Mouse (Mus musculus): ENCODE results near the gene Cabcoco1. TPM values are rescaled to one million over a fixed set of nuclear protein-coding genes. Genes with fewer than 3 reads are reported as not detected.

Cabcoco1 gene
- 0.51 TPM in 1 of 2 replicates, not detected in the other for polyA plus RNA-seq (2011; ENCODE audit: insufficient read length, low read depth, missing spikeins)

DNA sequence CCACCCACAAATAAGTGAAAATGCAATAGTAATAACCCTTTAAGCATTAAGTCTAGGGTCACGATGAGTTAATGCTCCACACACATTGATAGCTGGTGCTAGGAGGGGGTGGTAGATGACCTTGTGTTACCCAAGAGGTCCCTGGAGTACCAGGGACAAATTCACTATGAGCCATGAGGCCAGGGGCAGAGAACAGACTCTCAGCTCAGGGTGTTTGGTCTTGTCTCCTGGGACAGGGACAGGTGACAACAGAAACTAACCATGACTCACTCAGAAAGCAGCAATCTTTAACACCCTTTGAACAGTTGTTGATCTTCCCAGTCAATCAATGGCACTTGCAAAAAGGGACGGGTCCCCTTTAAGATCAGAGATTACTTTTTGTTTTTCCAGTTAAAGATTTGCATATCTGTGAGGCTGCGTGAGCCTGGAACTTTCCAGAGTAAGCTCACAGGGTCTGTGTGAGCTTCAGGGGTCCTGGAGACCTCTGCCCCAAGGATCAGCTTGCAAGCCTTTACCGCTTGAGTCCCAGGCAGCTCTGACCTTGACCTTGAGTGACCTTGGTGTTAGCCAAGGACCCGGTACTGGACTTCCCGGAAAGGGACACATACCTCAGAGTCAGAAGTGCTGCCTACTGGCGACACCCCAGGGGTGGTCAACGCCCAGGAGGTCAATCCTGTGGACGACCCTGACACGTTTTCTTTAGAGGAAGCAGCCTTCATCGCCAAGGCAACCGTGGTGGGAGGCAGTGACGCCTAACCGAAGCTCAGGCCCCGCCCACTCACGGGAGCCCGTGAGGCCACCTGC, at the start of gene Cabcoco1:
TSS of gene Cabcoco1 (minus strand) at position 758 of the 804 bp plus-strand sequence.
- no peak within 1 kb of the TSS for H3K4me3 ChIP-seq (ENCODE audit: insufficient read depth, low read length)

DNA sequence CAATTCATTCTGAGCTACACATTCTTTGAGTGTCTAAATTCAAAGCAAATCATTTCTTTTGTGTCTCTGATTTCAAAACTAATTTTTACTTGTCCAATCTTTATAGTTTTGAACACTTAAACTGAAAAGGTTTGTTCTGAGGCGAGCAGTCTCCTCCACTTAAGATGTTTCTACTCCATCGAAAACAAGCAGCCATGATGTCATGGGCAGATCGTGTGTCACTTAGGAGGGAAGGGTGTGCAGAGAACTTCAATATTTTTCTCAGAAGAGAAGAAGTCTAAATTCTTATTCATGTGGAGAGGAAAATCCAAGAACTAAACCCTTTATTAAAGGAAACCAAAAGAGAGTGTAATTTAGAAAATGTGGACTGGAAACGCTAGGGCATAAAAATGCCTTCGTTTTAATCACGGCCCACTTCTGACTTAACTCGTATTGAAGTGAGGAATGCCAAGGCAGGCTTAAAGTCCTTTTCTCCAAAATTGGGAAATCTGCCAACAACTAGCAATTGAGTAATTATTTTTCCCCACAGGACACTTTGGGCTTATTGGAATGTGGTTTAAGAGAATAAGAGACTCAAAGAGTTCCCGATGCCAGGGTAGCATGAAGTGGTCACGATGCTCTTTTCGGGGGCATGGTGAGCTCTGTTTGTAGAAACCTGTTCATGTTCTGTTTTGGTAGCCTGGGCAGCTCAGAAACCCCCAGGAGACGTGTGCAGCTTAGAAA, 48.0 kb upstream of the Cabcoco1 start:
- Histone ChIP-seq H3K4me1 (ENCODE audit: control insufficient read depth, insufficient read depth, low read length) (0 out of 2 replicates have a peak, but pooled peaks cover 5% of the 10 kb centered on the region), H3K27ac (ENCODE audit: insufficient read depth, low read length) (no peak overlapping the region), H3K4me3 (ENCODE audit: insufficient read depth, low read length) (no peak overlapping the region)
- TF ChIP-seq POLR2A (IDR thresholded peaks at IDR 0.05; ENCODE audit: low read depth, low read length), result no peak
- no peak for TF ChIP-seq CTCF (IDR thresholded peaks at IDR 0.05; ENCODE audit: borderline replicate concordance, insufficient read depth, low read length)

More for the DNA sequence above, at the start of gene Cabcoco1:
- Histone ChIP-seq H3K27ac (ENCODE audit: insufficient read depth, low read length) (peak within 1 kb of the TSS; percentile 31), H3K4me1 (ENCODE audit: control insufficient read depth, insufficient read depth, low read length) (peaks cover 13% of the 10 kb centered on the region)
- TF ChIP-seq CTCF (IDR thresholded peaks at IDR 0.05; ENCODE audit: borderline replicate concordance, insufficient read depth, low read length), result no peak

DNA sequence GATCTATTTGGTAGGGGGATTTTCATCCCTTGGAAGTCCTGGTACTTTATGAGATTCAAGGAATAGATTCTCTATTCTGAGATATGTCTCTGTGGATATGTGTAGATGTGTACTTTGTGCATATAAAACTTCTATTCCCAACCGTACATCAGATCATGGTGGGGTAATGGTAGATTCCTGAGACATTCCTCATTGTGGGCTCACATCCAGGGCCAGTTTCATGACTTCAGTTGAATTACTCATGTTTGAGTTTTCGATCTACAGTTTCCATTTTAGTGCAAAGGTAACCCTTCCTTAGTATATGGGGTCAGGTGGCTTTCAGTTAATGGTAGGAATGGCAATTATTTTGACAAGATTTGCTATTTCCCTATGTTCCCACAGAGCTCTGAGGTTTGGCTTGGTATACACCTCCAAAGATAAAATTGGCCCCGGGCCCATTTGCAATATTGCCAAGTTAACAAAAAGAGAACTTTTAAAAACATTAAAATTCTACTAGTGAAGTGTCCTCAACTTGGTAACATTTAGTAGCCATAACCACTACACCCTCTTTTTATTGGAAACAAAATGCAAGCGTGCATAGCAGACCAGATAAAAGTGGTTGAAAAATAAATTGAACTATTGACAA, 45.8 kb upstream of the Cabcoco1 start:
- TF ChIP-seq POLR2A (IDR thresholded peaks at IDR 0.05; ENCODE audit: low read depth, low read length), result no peak
- TF ChIP-seq CTCF (IDR thresholded peaks at IDR 0.05; ENCODE audit: borderline replicate concordance, insufficient read depth, low read length), result no peak
- H3K4me1 ChIP-seq (ENCODE audit: control insufficient read depth, insufficient read depth, low read length), result 0 out of 2 replicates have a peak, but pooled peaks cover 5% of the 10 kb centered on the region
- H3K4me3 ChIP-seq (ENCODE audit: insufficient read depth, low read length), result no peak overlapping the region
- H3K27ac ChIP-seq (ENCODE audit: insufficient read depth, low read length), result no peak overlapping the region

- H3K4me1 ChIP-seq (ENCODE audit: control insufficient read depth, insufficient read depth, low read length), result no peaks in the 10 kb centered on the region
- no peak overlapping the region for H3K27ac ChIP-seq (ENCODE audit: insufficient read depth, low read length)
- no peak overlapping the region for H3K4me3 ChIP-seq (ENCODE audit: insufficient read depth, low read length)
- TF ChIP-seq POLR2A (IDR thresholded peaks at IDR 0.05; ENCODE audit: low read depth, low read length), result no peak
- TF ChIP-seq CTCF (IDR thresholded peaks at IDR 0.05; ENCODE audit: borderline replicate concordance, insufficient read depth, low read length), result no peak
Measured at GRCm38 (mm10) chr10:68577321-68577720, 35.6 kb upstream of the Cabcoco1 start.

DNA sequence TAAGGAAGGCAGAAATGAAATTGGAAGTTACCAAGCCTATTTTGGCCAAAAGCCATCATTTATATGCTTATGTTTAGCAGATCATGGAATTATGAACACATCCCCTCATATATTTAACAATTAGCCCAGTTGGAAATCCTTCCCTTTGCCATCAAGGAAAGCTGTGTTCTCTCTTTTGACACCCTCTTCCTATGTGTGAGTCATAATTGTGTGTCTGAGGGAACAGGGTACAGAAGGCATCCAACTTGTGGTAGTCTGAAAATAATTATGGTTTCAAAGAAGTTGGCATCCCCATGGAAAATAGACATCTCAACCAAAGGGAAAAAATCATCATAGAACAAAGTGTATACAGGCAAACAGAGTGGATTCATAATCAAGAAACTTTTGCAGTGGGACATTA, 26.5 kb upstream of the Cabcoco1 start:
- no peaks in the 10 kb centered on the region for H3K4me1 ChIP-seq (ENCODE audit: control insufficient read depth, insufficient read depth, low read length)
- TF ChIP-seq CTCF (IDR thresholded peaks at IDR 0.05; ENCODE audit: borderline replicate concordance, insufficient read depth, low read length), result no peak
- no peak for TF ChIP-seq POLR2A (IDR thresholded peaks at IDR 0.05; ENCODE audit: low read depth, low read length)
- no peak overlapping the region for H3K27ac ChIP-seq (ENCODE audit: insufficient read depth, low read length)
- H3K4me3 ChIP-seq (ENCODE audit: insufficient read depth, low read length), result no peak overlapping the region

DNA sequence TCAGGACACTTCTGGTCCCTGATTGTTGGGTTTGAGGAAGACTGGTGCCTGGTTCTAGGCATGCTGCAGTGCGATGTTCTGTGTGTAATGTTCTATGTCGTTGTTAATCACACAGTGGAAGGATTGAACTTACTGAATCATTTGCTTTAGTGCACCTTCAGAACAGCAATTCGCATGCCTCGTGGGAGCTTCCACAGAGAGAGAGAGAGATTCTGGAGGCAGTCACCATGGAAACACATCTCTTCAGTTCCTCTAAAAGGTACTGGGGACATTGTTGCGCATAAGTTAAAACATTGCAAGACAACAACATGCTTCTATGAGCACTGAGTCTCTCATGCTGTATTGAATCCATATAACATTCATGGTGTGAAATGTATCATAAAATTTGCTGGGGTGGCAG, 20.6 kb upstream of the Cabcoco1 start:
- peaks cover 8% of the 10 kb centered on the region for H3K4me1 ChIP-seq (ENCODE audit: control insufficient read depth, insufficient read depth, low read length)
- no peak overlapping the region for H3K27ac ChIP-seq (ENCODE audit: insufficient read depth, low read length)
- TF ChIP-seq CTCF (IDR thresholded peaks at IDR 0.05; ENCODE audit: borderline replicate concordance, insufficient read depth, low read length), result no peak
- TF ChIP-seq POLR2A (IDR thresholded peaks at IDR 0.05; ENCODE audit: low read depth, low read length), result no peak
- H3K4me3 ChIP-seq (ENCODE audit: insufficient read depth, low read length), result no peak overlapping the region

GRCm38 (mm10) chr10:68558828-68559219, 17.1 kb upstream of the Cabcoco1 start:
- no peak overlapping the region for H3K4me3 ChIP-seq (ENCODE audit: insufficient read depth, low read length)
- H3K4me1 ChIP-seq (ENCODE audit: control insufficient read depth, insufficient read depth, low read length), result peaks cover 12% of the 10 kb centered on the region
- TF ChIP-seq POLR2A (IDR thresholded peaks at IDR 0.05; ENCODE audit: low read depth, low read length) (no peak), CTCF (IDR thresholded peaks at IDR 0.05; ENCODE audit: borderline replicate concordance, insufficient read depth, low read length) (no peak)
- peak overlapping the region; percentile 99 for H3K27ac ChIP-seq (ENCODE audit: insufficient read depth, low read length)

DNA sequence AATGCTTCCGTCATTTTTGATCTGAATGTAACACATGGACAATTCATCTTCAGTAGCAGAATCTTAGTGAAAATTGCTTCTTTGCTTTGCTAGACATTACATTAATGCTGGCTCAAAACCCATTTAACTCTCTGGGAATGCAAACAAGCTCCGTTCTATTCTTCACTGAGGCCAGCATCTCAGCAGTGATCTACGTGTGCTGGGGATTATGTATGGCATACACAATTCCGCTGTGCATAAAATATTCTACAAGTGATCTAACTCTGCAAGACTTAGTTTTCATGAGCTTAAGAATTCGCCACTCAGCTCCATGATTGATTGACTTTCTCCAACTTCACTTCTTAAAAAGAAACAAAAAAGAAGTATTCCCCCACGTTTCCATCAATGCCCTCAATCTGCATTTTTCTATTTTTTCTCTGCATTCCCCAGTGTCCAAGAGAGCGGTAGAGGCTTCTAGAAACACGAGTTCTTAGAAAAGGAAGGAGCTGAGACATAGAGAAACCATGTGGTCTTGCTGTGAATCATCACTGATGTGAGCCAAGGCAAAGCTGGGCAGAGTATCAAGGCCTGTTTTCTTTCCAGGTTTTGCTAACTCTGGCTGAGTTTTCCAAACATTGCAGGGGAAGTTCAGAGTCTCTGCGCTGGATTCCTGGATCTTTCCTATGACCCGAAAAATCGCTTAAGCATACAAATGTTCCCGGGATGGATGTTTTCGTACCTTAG, 16.6 kb upstream of the Cabcoco1 start:
- Histone ChIP-seq H3K4me3 (ENCODE audit: insufficient read depth, low read length) (no peak overlapping the region), H3K4me1 (ENCODE audit: control insufficient read depth, insufficient read depth, low read length) (peaks cover 12% of the 10 kb centered on the region), H3K27ac (ENCODE audit: insufficient read depth, low read length) (peak overlapping the region; percentile 99)
- TF ChIP-seq POLR2A (IDR thresholded peaks at IDR 0.05; ENCODE audit: low read depth, low read length) (no peak), CTCF (IDR thresholded peaks at IDR 0.05; ENCODE audit: borderline replicate concordance, insufficient read depth, low read length) (no peak)

DNA sequence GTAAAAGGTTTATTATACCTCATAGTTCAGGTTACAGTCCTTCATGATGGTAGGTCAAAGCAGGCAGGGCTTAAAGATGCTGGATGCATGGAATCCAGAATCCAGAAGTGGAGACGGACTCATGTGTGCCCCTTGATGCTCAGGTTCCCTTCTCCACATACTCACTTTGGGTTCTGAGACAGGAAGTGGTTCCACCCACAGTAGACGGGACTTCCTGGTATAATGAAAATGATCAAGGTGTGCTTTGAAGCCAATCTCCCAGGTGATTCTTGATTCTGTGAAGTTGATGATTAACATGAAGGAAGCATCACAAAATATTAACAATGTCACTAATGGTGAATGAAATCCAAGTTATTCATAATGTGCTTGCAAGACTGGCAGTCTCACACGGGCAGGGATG, 12.0 kb upstream of the Cabcoco1 start:
- no peak overlapping the region for H3K4me3 ChIP-seq (ENCODE audit: insufficient read depth, low read length)
- TF ChIP-seq POLR2A (IDR thresholded peaks at IDR 0.05; ENCODE audit: low read depth, low read length) (no peak), CTCF (IDR thresholded peaks at IDR 0.05; ENCODE audit: borderline replicate concordance, insufficient read depth, low read length) (no peak)
- no peak overlapping the region for H3K27ac ChIP-seq (ENCODE audit: insufficient read depth, low read length)
- H3K4me1 ChIP-seq (ENCODE audit: control insufficient read depth, insufficient read depth, low read length), result peaks cover 9% of the 10 kb centered on the region
